Mouse (Mus musculus) ES-E14 (cell line): ENCODE measurements around the gene Clec4e. TPM values are rescaled to one million over a fixed set of nuclear protein-coding genes. Genes with fewer than 3 reads are reported as not detected.

ENCODE experiments used
- DNase-seq: peaks from one replicate; pipeline ENCODE4 v3.0.0-alpha.2; 2013; ENCODE audit warnings: low read depth, low spot score
- H3K27ac ChIP-seq: 2 replicates; pipeline ENCODE4 v1.5.1; 2012; ENCODE audit warnings: low read depth, mild to moderate bottlenecking, low read length, moderate library complexity, mixed read lengths; ENCODE audit not compliant: poor library complexity, insufficient read depth, severe bottlenecking
- H3K36me3 ChIP-seq: 2 replicates; pipeline ENCODE4 v1.6.1; 2012; ENCODE audit warnings: mild to moderate bottlenecking, low read length, moderate library complexity, mixed read lengths; ENCODE audit not compliant: control insufficient read depth, poor library complexity, insufficient read depth, severe bottlenecking
- H3K4me1 ChIP-seq, 2 experiments: fragments of 150-350 bp in 1 of 2; sonication (generic) in 1 of 2; 2 replicates each; pipeline ENCODE4 v1.6.1; 2012; ENCODE audit warnings: low read length in 2 of 2, mild to moderate bottlenecking in 1 of 2, mixed read lengths in 1 of 2; ENCODE audit not compliant: control insufficient read depth in 2 of 2, insufficient read depth in 2 of 2, poor library complexity in 1 of 2
- H3K4me3 ChIP-seq, 2 experiments: fragments of 150-350 bp in 1 of 2; sonication (generic) in 1 of 2; 2 replicates each; pipeline ENCODE4 v1.5.1; 2012; ENCODE audit warnings: low read length in 2 of 2, low read depth in 1 of 2, mild to moderate bottlenecking in 1 of 2, mixed read lengths in 1 of 2; ENCODE audit not compliant: insufficient read depth in 1 of 2, poor library complexity in 1 of 2, severe bottlenecking in 1 of 2
- H3K9ac ChIP-seq: 2 replicates; pipeline ENCODE4 v1.6.1; 2012; ENCODE audit warnings: low read depth, mild to moderate bottlenecking, low read length, mixed read lengths; ENCODE audit not compliant: poor library complexity, insufficient read depth, severe bottlenecking
- H3K9me3 ChIP-seq: fragments of 150-350 bp; sonication (generic); 2 replicates; pipeline ENCODE4 v1.6.1; 2012; ENCODE audit warnings: low read depth, mild to moderate bottlenecking, low read length; ENCODE audit not compliant: control insufficient read depth, insufficient read depth
- CHD2 ChIP-seq: IDR thresholded peaks from 2 replicates; pipeline ENCODE4 v1.6.1; 2014; ENCODE audit warnings: mild to moderate bottlenecking, low read depth, low read length, inconsistent platforms
- HCFC1 ChIP-seq: IDR thresholded peaks from 2 replicates; pipeline ENCODE4 v1.6.1; 2012; ENCODE audit warnings: low read length, inconsistent platforms, borderline replicate concordance; ENCODE audit not compliant: insufficient read depth
- MAFK ChIP-seq: IDR thresholded peaks from 2 replicates; pipeline ENCODE4 v1.6.1; 2014; ENCODE audit warnings: mild to moderate bottlenecking, low read depth, low read length, inconsistent platforms; ENCODE audit not compliant: insufficient read depth
- ZC3H11A ChIP-seq: IDR thresholded peaks from 2 replicates; pipeline ENCODE4 v1.6.1; 2012; ENCODE audit warnings: low read depth, mild to moderate bottlenecking, inconsistent platforms, low read length, borderline replicate concordance
- ZNF384 ChIP-seq: IDR thresholded peaks from 2 replicates; pipeline ENCODE4 v1.6.1; 2012; ENCODE audit warnings: low read depth, low read length, inconsistent platforms
- in situ Hi-C, 2 experiments: fragments of 600-800 bp; cut with MboI; formaldehyde crosslinking; loops; one replicate each; pipeline ENCODE4 v1.15.1; 2025; ENCODE audit warnings: low sequenced_read_pairs in 2 of 2, inconsistent platforms in 1 of 2; ENCODE audit not compliant: unreplicated experiment in 2 of 2
- total RNA-seq: library from RNA; depleted of rRNA; stranded (reverse); fragments of 300-350 nt; gene quantifications from 2 replicates; pipeline ENCODE4 v1.2.3, GENCODE M21; 2012; rRNA removed

The Clec4e gene
- total RNA-seq, 1 experiment = not detected

- TF ChIP-seq CHD2 (no peak), MAFK (no peak), HCFC1 (no peak), ZNF384 (no peak), ZC3H11A (no peak)
- Histone ChIP-seq H3K4me3 (no peak overlapping the region), H3K9me3 (no peaks in the 10 kb centered on the region), H3K36me3 (no peaks in the 10 kb centered on the region), H3K9ac (no peak overlapping the region), H3K4me1 (no peaks in the 10 kb centered on the region), H3K27ac (no peak overlapping the region)
- in situ Hi-C loops = no loop called here
- DNase-seq = no peak
Observed at GRCm38 (mm10) chr6:123237582-123237981, 52.1 kb downstream of the Clec4e start.

Other genes starting within 250 kb of the Clec4e start
- not detected in 2 replicates for gene Clec4b1, start 239.9 kb downstream of the Clec4e start, total RNA-seq
- gene Clec4a2, start 183.4 kb downstream of the Clec4e start, total RNA-seq = not detected in 2 replicates
- gene Clec4b2, start 117.0 kb downstream of the Clec4e start, total RNA-seq = not detected in 2 replicates
- gene Clec4n, start 60.0 kb downstream of the Clec4e start, total RNA-seq = not detected in 2 replicates
- gene Clec4d, start 27.8 kb downstream of the Clec4e start, total RNA-seq = not detected in 2 replicates
- not detected in 2 replicates for gene Vmn2r19, start 18.5 kb upstream of the Clec4e start, total RNA-seq
- gene Vmn2r20, start 128.2 kb upstream of the Clec4e start, total RNA-seq = not detected in 2 replicates
- gene Vmn2r21, start 243.5 kb upstream of the Clec4e start, total RNA-seq = not detected in 2 replicates